Mouse (Mus musculus) gastrocnemius, adult 2 months (tissue): ENCODE results near the gene Slc13a4. TPM values are rescaled to one million over a fixed set of nuclear protein-coding genes. Genes with fewer than 3 reads are reported as not detected.
A peak's percentile ranks its signal among the peaks of the same experiment; 100 is the strongest.

Source experiments
- DNase-seq: peaks from one replicate; pipeline ENCODE4 v3.0.0; 2022
- H3K27ac ChIP-seq: fragments of 200-600 bp; 2 replicates; pipeline ENCODE4 v1.8.1; 2022; ENCODE audit warnings: mild to moderate bottlenecking
- H3K4me3 ChIP-seq: fragments of 200-600 bp; 2 replicates; pipeline ENCODE4 v1.8.1; 2022; ENCODE audit warnings: mild to moderate bottlenecking, moderate library complexity
- CTCF ChIP-seq: fragments of 200-600 bp; IDR thresholded peaks from 2 replicates; pipeline ENCODE4 v1.8.1; 2022; ENCODE audit warnings: antibody characterized with exemption, mild to moderate bottlenecking, moderate library complexity
- intact Hi-C: fragments of 180-260 bp; cut with DNase I; formaldehyde crosslinking; loops from one replicate; pipeline ENCODE4 v1.15.1; 2025
- total RNA-seq, 2 experiments: library from RNA; stranded (reverse); gene quantifications; 2 replicates each; pipeline ENCODE4 v1.2.3; 2021

The Slc13a4 gene
- total RNA-seq, 2 experiments from 2014 or later: 0.06 TPM; not detected in 1

DNA sequence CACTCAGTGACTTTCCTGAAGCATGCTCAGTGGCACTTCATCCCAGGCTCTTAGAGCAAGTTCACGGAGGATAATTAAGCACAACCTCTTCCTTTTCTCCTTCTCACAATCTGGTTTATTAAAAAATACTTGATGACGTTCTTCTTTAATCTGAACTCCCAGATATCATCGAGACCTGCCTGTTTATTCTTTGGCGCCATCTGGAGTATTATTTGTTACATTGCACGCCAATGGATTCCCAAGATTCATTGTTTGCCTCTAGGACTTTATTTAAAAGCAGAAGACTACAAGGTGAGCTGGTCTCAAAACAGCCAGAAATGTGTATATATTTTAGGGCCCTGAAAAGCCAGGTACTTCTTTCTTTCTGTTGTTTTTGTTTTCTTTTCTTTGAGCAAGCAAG, 62.8 kb downstream of the Slc13a4 start:
- TF ChIP-seq CTCF: peak; percentile 59
- Histone ChIP-seq H3K4me3 (no peak overlapping the region), H3K27ac (no peak overlapping the region)
- no peak for DNase-seq
- intact Hi-C loops: no loop called here

DNA sequence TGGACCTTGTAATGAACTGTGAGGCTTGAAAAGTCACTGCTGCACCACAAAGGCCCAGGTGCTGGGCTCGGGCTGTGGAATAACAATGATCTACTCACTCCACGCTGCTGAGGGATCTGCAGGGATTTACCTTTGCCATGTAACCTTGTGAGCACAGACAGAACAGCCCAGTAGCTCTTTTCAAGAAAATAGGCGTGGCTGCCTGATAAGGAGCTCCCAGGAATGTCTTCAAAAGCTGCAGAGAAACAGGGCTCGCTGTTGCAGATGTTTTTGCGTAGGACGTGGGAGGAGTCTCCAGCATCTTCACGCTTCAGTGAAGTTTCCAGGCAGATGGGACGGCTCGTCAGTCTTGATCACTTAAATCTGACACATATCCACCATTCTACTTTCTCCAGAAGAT, 63.9 kb downstream of the Slc13a4 start:
- H3K27ac ChIP-seq: no peak overlapping the region
- TF ChIP-seq CTCF: no peak
- DNase-seq: no peak
- no peak overlapping the region for H3K4me3 ChIP-seq
- intact Hi-C loops: no loop called here

DNA sequence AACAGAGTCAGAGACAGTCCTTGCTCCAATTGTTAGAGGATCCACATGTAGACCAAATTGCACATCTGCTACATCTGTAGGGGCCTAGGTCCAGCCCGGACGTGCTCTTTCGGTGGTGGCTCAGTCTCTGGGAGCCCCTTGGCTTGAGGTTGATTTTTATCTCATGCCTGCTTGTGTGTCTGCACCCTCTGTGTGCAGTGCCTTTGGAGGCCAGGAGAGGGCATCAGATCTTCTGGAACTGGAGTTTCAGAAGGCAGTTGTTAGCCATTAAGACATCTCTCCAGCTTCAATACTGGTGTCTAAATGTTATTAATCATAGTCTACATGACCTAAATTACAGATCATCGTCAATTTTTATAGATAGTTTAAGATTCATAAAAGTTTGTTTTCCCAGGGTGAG, 64.7 kb downstream of the Slc13a4 start:
- no peak overlapping the region for H3K4me3 ChIP-seq
- TF ChIP-seq CTCF: peak; percentile 13; the same call in 1 of the 2 replicates
- intact Hi-C loops: no loop called here
- DNase-seq: no peak
- no peak overlapping the region for H3K27ac ChIP-seq

DNA sequence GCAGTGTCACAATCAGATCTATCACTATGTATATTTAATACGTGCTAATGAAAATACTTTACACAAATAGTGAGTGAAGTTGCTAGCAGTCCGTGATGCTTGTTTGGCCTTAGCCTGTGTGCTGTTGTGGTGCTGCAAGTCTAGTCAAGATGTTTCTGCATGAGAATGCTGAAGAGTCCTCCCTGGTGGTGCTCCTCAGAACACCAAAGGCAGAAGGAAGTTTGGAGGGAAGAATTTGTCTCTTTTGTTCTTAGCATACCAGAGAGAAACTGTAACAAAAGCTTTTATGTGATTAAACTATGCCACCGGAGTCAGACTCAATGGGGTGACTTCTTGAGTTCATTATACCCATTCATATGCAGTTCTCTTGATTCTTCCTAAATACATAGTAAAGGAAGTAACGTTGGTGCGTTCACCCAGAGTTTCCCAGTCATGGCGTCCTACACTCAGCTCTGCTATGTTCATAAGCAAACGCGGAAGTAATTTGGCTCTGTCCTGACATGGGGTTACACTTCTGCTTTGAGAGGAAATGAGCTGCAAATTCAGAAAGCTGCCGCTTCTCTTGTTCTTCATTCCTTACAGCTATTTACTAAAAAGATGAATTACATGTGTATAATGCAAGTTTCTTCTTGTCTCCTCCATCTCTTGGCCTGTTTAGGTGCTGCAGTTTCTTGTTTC, 71.7 kb downstream of the Slc13a4 start:
- H3K4me3 ChIP-seq: no peak overlapping the region
- H3K27ac ChIP-seq: no peak overlapping the region
- DNase-seq: no peak
- intact Hi-C loops: no loop called here
- no peak for TF ChIP-seq CTCF

DNA sequence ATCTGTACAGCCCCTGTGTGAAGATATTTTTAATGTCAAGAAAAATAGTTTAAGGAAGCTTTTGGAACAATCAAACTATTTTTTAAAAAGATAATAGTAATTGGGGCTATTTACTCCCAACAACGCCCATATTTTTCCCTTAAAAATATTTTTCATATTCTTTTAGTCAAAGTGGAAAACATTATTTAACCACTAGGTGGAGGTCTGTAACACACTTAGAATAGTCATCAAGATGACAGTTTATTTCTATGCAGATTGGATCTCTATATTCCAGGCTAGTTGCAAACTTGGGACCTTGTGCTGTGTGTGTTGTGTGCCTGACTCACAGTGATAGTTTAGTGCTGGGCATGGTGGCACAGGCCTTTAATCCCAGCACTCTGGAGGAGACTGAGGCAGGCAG, 78.5 kb downstream of the Slc13a4 start:
- Histone ChIP-seq H3K4me3 (no peak overlapping the region), H3K27ac (no peak overlapping the region)
- intact Hi-C loops: no loop called here
- no peak for DNase-seq
- peak; percentile 15; the same call in 1 of the 2 replicates for TF ChIP-seq CTCF

DNA sequence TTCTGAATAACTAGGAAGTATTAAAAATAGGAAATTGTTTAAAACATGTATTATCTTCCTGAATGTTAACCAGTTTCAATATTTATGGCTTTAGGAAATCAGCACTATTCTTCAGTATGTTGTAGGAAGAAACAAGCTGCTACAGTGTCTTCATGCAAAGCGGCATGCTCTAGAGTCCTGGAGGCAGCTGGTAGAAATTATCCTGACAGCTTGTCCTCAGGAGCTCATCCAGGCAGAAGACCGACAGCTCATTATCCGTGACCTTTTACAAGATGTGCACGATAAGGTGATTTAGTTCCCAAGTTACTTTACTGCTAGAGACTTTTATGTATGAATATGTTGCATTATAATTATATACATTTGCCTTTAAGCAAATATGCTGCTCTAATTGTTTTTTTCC, 82.2 kb downstream of the Slc13a4 start:
- no peak for TF ChIP-seq CTCF
- DNase-seq: no peak
- Histone ChIP-seq H3K4me3 (no peak overlapping the region), H3K27ac (no peak overlapping the region)
- intact Hi-C loops: no loop called here

Other genes starting within 250 kb of the Slc13a4 start
- gene Cnot4, start 174.4 kb downstream of the Slc13a4 start, total RNA-seq: 10 to 100 TPM; 31.2 to 32.0 TPM
- 10 to 100 TPM in 1 of 2 experiments, 1 to 10 TPM in 1; 9.3 to 12.5 TPM for gene Nup205, start 130.7 kb downstream of the Slc13a4 start, total RNA-seq
- gene Fam180a, start 18.0 kb upstream of the Slc13a4 start, total RNA-seq: 1 to 10 TPM in 1 of 2 experiments, under 1 TPM in 1; 0.36 to 2.0 TPM
- gene Mtpn, start 231.8 kb upstream of the Slc13a4 start, total RNA-seq: 10 to 100 TPM; 22.1 to 27.0 TPM